Mouse (Mus musculus): Measurements from ENCODE around the gene Nkpd1. TPM values are rescaled to one million over a fixed set of nuclear protein-coding genes. Genes with fewer than 3 reads are reported as not detected.

Nkpd1 gene
- polyA plus RNA-seq, 1 experiment from 2014 or later, result 1.2 TPM

GRCm38 (mm10) chr7:19485488-19485887 lies 32.1 kb upstream of the Nkpd1 start:
- ATAC-seq (ENCODE audit: low read depth), result no peak
- Histone ChIP-seq H3K4me3 (ENCODE audit: low read depth, low read length) (no peak overlapping the region), H3K36me3 (ENCODE audit: control insufficient read depth, insufficient read depth, low read length) (no peaks in the 10 kb centered on the region), H3K9ac (replicated peaks; ENCODE audit: low read depth, low read length) (no peak overlapping the region), H3K9me3 (ENCODE audit: control insufficient read depth, low read length) (no peaks in the 10 kb centered on the region), H3K4me1 (ENCODE audit: control insufficient read depth, insufficient read depth, low read length) (no peaks in the 10 kb centered on the region), H3K4me2 (ENCODE audit: low read depth, low read length) (no peak overlapping the region), H3K27me3 (ENCODE audit: control insufficient read depth, insufficient read depth, low read length) (peaks cover 18% of the 10 kb centered on the region), H3K27ac (ENCODE audit: low read depth, low read length) (no peak overlapping the region)
- WGBS, result 92% methylated on average over 1 of the region's 1 CpGs

- no peak overlapping the region for H3K4me2 ChIP-seq (ENCODE audit: low read depth, low read length)
- H3K27ac ChIP-seq (ENCODE audit: low read depth, low read length), result no peak overlapping the region
- WGBS, result 94% methylated on average over 7 of the region's 7 CpGs
- no peak overlapping the region for H3K9ac ChIP-seq (replicated peaks; ENCODE audit: low read depth, low read length)
- no peaks in the 10 kb centered on the region for H3K9me3 ChIP-seq (ENCODE audit: control insufficient read depth, low read length)
- no peaks in the 10 kb centered on the region for H3K4me1 ChIP-seq (ENCODE audit: control insufficient read depth, insufficient read depth, low read length)
- ATAC-seq (ENCODE audit: low read depth), result no peak
- peaks cover 25% of the 10 kb centered on the region for H3K27me3 ChIP-seq (ENCODE audit: control insufficient read depth, insufficient read depth, low read length)
- H3K4me3 ChIP-seq (ENCODE audit: low read depth, low read length), result no peak overlapping the region
- H3K36me3 ChIP-seq (ENCODE audit: control insufficient read depth, insufficient read depth, low read length), result no peaks in the 10 kb centered on the region
These were observed 31.1 kb upstream of the Nkpd1 start for GRCm38 (mm10) chr7:19486549-19486948.

GRCm38 (mm10) chr7:19489525-19489924 lies 28.1 kb upstream of the Nkpd1 start:
- peaks cover 25% of the 10 kb centered on the region for H3K27me3 ChIP-seq (ENCODE audit: control insufficient read depth, insufficient read depth, low read length)
- 5% methylated on average over 31 of the region's 31 CpGs for WGBS
- ATAC-seq (ENCODE audit: low read depth), result peak; percentile 85; the same call in 1 of the 2 replicates
- no peaks in the 10 kb centered on the region for H3K4me1 ChIP-seq (ENCODE audit: control insufficient read depth, insufficient read depth, low read length)
- peak overlapping the region; percentile 40 for H3K4me2 ChIP-seq (ENCODE audit: low read depth, low read length)
- no peak overlapping the region for H3K27ac ChIP-seq (ENCODE audit: low read depth, low read length)
- no peaks in the 10 kb centered on the region for H3K36me3 ChIP-seq (ENCODE audit: control insufficient read depth, insufficient read depth, low read length)
- H3K4me3 ChIP-seq (ENCODE audit: low read depth, low read length), result peak overlapping the region; percentile 18
- no peaks in the 10 kb centered on the region for H3K9me3 ChIP-seq (ENCODE audit: control insufficient read depth, low read length)
- 0 out of 2 replicates have a peak overlapping the region, but pooled peaks have one; percentile 16 for H3K9ac ChIP-seq (replicated peaks; ENCODE audit: low read depth, low read length)

GRCm38 (mm10) chr7:19491731-19492130 lies 25.9 kb upstream of the Nkpd1 start:
- 4% methylated on average over 24 of the region's 26 CpGs for WGBS
- H3K27me3 ChIP-seq (ENCODE audit: control insufficient read depth, insufficient read depth, low read length), result peaks cover 24% of the 10 kb centered on the region
- no peak overlapping the region for H3K9ac ChIP-seq (replicated peaks; ENCODE audit: low read depth, low read length)
- H3K36me3 ChIP-seq (ENCODE audit: control insufficient read depth, insufficient read depth, low read length), result no peaks in the 10 kb centered on the region
- no peak overlapping the region for H3K27ac ChIP-seq (ENCODE audit: low read depth, low read length)
- ATAC-seq (ENCODE audit: low read depth), result no peak
- peak overlapping the region; percentile 30; the same call in 1 of the 2 replicates for H3K4me2 ChIP-seq (ENCODE audit: low read depth, low read length)
- no peaks in the 10 kb centered on the region for H3K4me1 ChIP-seq (ENCODE audit: control insufficient read depth, insufficient read depth, low read length)
- no peaks in the 10 kb centered on the region for H3K9me3 ChIP-seq (ENCODE audit: control insufficient read depth, low read length)
- no peak overlapping the region for H3K4me3 ChIP-seq (ENCODE audit: low read depth, low read length)

GRCm38 (mm10) chr7:19494751-19495474 lies 22.7 kb upstream of the Nkpd1 start:
- Histone ChIP-seq H3K27ac (ENCODE audit: low read depth, low read length) (no peak overlapping the region), H3K4me2 (ENCODE audit: low read depth, low read length) (no peak overlapping the region), H3K27me3 (ENCODE audit: control insufficient read depth, insufficient read depth, low read length) (peaks cover 9% of the 10 kb centered on the region), H3K36me3 (ENCODE audit: control insufficient read depth, insufficient read depth, low read length) (no peaks in the 10 kb centered on the region), H3K9ac (replicated peaks; ENCODE audit: low read depth, low read length) (no peak overlapping the region), H3K4me1 (ENCODE audit: control insufficient read depth, insufficient read depth, low read length) (no peaks in the 10 kb centered on the region), H3K9me3 (ENCODE audit: control insufficient read depth, low read length) (no peaks in the 10 kb centered on the region), H3K4me3 (ENCODE audit: low read depth, low read length) (no peak overlapping the region)
- 85% methylated on average over 25 of the region's 25 CpGs for WGBS
- no peak for ATAC-seq (ENCODE audit: low read depth)

GRCm38 (mm10) chr7:19495521-19496213 lies 22.0 kb upstream of the Nkpd1 start:
- Histone ChIP-seq H3K4me3 (ENCODE audit: low read depth, low read length) (no peak overlapping the region), H3K9me3 (ENCODE audit: control insufficient read depth, low read length) (no peaks in the 10 kb centered on the region), H3K36me3 (ENCODE audit: control insufficient read depth, insufficient read depth, low read length) (no peaks in the 10 kb centered on the region), H3K4me1 (ENCODE audit: control insufficient read depth, insufficient read depth, low read length) (no peaks in the 10 kb centered on the region), H3K4me2 (ENCODE audit: low read depth, low read length) (no peak overlapping the region), H3K27ac (ENCODE audit: low read depth, low read length) (no peak overlapping the region), H3K27me3 (ENCODE audit: control insufficient read depth, insufficient read depth, low read length) (peaks cover 7% of the 10 kb centered on the region), H3K9ac (replicated peaks; ENCODE audit: low read depth, low read length) (no peak overlapping the region)
- no peak for ATAC-seq (ENCODE audit: low read depth)
- WGBS, result 75% methylated on average over 20 of the region's 20 CpGs

GRCm38 (mm10) chr7:19496214-19496555 lies 21.5 kb upstream of the Nkpd1 start:
- no peak for ATAC-seq (ENCODE audit: low read depth)
- no peaks in the 10 kb centered on the region for H3K36me3 ChIP-seq (ENCODE audit: control insufficient read depth, insufficient read depth, low read length)
- H3K27me3 ChIP-seq (ENCODE audit: control insufficient read depth, insufficient read depth, low read length), result peaks cover 2% of the 10 kb centered on the region
- no peak overlapping the region for H3K4me3 ChIP-seq (ENCODE audit: low read depth, low read length)
- no peaks in the 10 kb centered on the region for H3K4me1 ChIP-seq (ENCODE audit: control insufficient read depth, insufficient read depth, low read length)
- H3K9me3 ChIP-seq (ENCODE audit: control insufficient read depth, low read length), result no peaks in the 10 kb centered on the region
- H3K9ac ChIP-seq (replicated peaks; ENCODE audit: low read depth, low read length), result no peak overlapping the region
- H3K27ac ChIP-seq (ENCODE audit: low read depth, low read length), result no peak overlapping the region
- 84% methylated on average over 5 of the region's 5 CpGs for WGBS
- no peak overlapping the region for H3K4me2 ChIP-seq (ENCODE audit: low read depth, low read length)

GRCm38 (mm10) chr7:19498326-19498725 lies 19.3 kb upstream of the Nkpd1 start:
- no peak overlapping the region for H3K4me2 ChIP-seq (ENCODE audit: low read depth, low read length)
- 92% methylated on average over 4 of the region's 4 CpGs for WGBS
- no peak overlapping the region for H3K9ac ChIP-seq (replicated peaks; ENCODE audit: low read depth, low read length)
- H3K27ac ChIP-seq (ENCODE audit: low read depth, low read length), result no peak overlapping the region
- no peaks in the 10 kb centered on the region for H3K9me3 ChIP-seq (ENCODE audit: control insufficient read depth, low read length)
- no peak for ATAC-seq (ENCODE audit: low read depth)
- H3K27me3 ChIP-seq (ENCODE audit: control insufficient read depth, insufficient read depth, low read length), result no peaks in the 10 kb centered on the region
- no peaks in the 10 kb centered on the region for H3K4me1 ChIP-seq (ENCODE audit: control insufficient read depth, insufficient read depth, low read length)
- H3K4me3 ChIP-seq (ENCODE audit: low read depth, low read length), result no peak overlapping the region
- no peaks in the 10 kb centered on the region for H3K36me3 ChIP-seq (ENCODE audit: control insufficient read depth, insufficient read depth, low read length)

Data from neural tube, embryonic 14.5 days (tissue).